Mouse (Mus musculus): ENCODE measurements at regions not wholly inside any gene's neighbourhood (a gene's known extent, or its start where the extent isn't known, plus 50 kb on each side); places are given as distances from the start of the nearest gene placed in this dataset.

DNA sequence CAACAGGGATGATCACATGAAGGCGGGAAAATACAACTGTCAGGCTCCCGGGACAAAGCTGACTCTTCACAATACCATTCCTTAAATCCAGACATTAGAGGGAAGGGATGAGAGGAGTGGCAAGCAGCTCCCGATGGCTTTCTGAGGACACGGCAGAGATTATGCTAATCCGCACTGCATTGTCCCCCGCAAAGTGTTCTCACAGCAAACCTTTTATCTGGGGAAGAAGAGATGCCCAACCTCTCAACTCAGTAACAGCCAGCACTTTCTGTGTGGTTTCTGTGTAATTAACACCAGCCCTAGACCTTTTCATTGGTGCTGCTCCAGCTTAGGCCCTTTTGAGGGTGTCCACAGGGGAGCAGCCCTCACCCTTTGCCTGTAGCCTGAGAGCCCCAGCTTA lies 137.9 kb downstream of the Barhl2 start:
- DNase-seq (ENCODE audit: low spot score): no peak

DNA sequence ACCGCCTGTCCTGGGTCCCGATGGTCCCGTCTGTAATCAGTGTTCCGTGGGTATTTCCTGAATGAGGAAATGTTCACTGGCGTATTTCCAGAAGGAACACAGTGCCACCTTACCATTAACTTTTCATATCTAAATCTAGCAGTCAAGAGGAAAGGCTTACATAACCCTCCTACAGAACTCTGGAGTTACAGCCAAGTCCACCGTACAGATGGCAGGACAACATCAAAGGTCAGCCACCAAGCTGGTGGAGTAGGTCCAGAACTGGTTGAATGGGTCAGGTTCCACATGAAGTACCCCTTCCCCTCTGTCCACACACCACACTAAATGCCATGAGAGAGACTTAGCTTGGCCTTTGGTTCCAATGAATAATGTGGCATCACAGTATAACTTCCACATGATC lies 139.7 kb downstream of the Barhl2 start:
- no peak for DNase-seq (ENCODE audit: low spot score)

DNA sequence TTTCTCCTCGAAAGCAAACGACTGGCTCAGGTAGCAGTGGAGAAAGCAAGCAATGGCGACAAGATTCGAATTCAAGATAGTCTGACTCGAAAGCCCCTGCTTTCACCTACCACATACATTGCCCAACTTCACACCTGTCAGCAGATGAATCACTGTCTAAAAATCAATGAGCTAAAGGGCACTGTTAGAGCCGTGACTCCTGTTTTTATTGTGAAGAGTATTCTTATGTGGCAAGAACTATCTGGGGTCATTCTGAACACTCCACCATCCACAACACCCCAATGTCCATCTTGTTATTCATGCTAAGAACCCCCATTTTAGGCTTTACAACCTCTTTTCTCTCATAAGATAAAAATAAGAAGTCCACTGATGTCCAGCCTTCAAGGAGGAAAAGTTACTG lies 144.1 kb downstream of the Barhl2 start:
- no peak for DNase-seq (ENCODE audit: low spot score)

DNA sequence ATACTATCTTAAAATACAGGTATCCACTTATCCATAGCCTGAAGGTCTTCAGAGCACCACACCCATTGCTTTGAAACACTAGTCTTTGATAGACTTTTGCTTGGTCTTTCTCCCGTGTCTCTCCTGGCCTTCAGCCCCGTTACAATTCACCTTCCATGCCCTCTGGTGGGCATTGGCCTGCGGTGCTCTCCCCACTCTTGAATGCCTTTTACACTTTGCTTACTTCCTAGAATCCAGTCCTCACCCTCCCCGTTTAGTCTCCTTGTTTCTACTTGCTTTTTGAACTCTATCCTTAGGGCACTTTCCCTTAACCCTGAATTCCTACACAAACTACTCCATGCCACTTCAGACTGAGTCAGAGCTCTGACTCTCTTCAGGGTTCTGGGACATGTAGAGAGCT lies 156.6 kb downstream of the Barhl2 start:
- DNase-seq (ENCODE audit: low spot score): no peak

DNA sequence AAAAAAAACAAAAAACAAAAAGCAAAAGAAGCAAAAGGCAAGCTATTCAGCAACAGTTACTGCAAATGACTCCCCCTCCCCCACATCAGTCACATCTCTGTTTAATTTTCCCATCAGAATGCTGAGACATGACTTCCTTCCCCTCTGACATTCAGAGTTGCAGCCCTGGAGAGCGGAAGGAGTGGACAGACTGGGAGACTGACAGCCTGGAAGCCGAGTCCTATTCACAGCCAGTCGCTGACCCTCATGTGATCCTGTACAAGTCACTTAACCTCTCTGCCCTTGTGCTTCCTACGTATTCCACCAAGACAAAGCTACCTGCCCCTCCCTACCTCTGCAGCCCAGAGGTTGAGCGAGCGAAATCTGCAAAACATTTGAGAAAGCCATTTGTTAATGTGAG lies 161.2 kb downstream of the Barhl2 start:
- no peak for DNase-seq (ENCODE audit: low spot score)

DNA sequence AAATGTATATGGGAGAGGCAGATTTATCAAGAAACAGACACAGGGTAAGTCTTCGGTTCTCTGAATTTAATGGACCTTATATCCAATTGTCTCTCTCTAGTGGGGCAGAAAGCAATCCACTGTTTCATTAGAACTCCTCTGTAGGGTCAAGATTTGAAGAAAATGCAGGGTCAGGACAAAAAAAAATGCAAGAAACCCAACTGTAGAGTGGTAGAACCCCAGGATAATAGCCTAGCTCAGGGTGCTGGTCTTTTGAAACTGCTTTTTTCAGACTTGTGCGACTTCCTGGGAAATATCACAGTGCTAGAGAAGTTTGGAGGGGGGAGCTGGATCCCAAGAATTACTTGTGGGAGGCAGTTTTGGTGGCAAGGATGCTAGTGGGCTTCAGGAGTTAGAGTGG lies 162.0 kb downstream of the Barhl2 start:
- no peak for DNase-seq (ENCODE audit: low spot score)

DNA sequence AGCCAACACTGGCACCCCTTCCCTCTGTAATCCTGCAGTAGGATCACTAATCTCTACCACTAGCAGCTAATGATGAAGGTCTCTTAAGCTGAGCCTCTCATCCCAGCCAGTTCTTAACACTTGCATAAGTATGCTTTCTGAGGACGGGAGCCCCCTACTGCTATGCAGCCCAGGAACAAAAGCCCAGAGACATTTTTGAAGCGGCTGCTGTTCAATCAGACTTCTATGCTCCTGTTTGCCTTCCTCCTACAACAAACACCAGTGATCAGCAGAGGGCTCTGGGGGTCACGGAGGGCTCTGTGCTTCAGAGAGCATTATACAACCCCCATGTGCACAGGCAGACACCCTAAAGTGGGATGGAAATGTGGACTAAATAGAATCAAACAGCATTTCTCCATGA lies 162.4 kb downstream of the Barhl2 start:
- no peak for DNase-seq (ENCODE audit: low spot score)

DNA sequence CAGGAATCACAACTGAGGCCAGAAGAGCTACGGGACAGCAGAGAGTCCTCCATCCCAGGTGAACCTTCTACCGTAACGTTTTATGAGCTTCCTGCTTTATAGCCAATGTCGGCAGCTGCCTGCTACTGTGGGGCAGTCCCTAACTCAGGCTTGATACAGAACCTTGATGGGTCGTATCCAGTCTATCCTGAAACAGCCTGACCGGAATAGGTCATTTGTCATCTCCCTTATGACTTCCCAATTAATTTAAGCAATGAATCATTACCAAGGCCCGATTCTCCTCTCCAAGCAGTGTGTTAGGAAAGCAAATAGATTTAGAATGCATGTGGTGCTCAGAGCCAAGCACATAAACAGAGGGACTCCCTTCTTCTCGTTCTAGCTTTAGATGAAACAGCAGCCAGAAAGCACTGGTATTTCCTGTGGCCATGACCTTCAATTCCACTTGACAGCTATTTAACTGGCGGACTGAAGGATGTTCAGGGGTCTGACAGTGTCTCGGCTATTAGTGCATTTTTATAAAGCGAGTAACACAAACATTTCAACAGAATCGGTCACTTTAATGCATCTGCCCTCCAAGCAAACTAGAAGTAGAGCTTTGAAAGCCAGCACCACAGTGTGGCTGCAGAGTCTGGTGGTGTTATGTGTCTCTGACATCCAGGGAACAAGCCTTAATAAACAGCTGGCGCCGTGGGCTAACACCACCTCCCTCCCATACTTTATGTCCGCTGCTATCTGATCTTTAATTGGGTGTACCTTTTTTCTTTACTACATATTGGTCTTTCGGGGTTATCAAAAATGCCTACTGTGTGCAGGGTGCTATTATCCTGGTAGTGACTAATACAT lies 165.4 kb downstream of the Barhl2 start:
- DNase-seq (ENCODE audit: low spot score): no peak

DNA sequence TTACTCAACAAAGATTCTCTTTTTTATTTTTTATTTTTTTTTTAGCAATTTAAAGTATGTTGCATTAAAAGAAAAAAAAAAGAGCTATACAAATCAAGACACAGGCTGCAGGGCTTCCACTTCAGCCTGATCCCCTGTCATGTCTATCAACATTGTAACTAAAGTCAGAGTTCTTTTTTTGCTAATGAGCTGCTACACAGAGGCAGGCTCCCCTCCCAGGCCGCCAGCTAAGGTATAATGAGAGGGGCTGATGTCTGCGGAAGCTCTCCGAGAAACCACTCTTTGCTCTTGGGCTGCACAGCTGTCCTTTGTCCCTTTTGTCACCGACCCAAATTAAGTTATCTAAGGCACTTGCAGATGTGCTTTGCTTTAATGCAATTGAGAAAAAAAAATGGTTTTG lies 172.8 kb downstream of the Barhl2 start:
- no peak for DNase-seq (ENCODE audit: low spot score)

DNA sequence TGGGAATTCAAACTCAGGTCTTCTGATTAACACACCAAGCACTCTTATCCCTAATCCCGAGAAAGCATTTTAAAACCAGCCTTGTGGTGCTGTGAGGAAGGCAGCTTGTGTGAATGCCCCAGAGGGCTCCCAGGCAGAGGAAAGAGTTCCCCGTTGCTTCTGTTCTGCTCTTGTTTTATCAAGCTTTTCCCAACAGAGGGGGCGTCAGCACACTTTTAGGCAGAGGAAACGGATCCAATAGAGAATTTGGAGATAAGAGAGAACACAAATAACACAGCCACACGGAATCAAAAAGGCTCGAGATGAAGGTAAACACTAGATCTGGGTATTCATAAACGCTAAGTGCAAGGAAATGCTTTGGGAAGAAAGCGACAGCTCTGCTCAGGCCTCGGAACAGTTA lies 173.2 kb downstream of the Barhl2 start:
- no peak for DNase-seq (ENCODE audit: low spot score)

DNA sequence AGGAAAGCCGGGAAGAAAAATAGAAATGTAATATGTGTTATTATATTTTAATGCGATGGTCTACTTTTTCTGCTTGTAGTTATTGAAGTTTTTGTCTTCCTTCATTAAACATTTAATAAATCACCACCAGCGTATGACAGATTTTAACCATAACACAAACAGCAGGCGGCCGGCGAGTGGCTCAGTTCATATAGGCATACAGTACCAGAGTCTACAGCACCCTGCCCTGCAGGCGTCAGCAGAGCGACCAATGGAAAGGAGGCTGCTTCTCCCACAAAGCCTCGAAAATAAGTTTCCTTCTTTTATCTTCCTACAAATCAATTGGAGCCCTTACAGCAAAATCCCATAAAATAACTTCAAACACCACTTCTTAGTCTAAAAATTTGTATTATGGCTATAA lies 175.3 kb downstream of the Barhl2 start:
- DNase-seq (ENCODE audit: low spot score): no peak

DNA sequence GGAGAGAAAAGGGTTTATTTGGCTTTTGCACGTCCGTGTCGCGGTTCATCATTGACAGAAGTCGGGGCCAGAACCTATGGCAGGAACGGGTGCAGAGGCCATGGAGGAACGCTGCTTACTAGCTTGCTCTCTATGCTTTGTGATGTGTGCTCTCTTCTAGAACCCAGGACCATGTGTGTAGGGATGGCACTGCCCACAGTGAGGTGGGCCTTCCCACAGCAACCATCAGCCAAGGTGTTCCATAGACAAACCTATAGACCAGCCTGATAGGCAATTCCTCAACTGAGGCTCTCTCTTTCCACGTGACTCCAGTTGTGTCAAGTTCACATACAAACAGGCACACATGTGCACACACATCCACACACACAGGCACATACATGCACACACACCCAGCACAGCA lies 180.2 kb downstream of the Barhl2 start:
- DNase-seq (ENCODE audit: low spot score): no peak

DNA sequence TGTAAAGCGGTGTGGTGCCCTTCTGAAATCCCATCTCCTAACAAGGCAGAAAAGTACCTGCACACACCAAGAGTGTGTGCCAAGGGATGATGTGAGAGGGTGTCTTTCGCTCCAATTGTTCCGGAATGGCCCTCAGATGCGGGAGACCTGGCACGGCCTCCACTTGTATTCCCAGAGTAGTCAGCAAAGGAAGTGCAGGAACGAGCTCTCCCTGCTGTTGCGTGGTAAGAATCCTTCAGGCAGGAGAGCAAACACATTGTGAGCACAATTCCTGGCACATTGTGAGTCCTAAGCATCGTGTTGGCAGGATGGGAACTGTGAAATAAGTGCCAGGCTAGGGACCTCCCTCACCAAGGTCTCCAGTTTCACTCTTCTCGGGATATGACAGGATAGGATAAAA lies 180.7 kb downstream of the Barhl2 start:
- DNase-seq (ENCODE audit: low spot score): no peak

DNA sequence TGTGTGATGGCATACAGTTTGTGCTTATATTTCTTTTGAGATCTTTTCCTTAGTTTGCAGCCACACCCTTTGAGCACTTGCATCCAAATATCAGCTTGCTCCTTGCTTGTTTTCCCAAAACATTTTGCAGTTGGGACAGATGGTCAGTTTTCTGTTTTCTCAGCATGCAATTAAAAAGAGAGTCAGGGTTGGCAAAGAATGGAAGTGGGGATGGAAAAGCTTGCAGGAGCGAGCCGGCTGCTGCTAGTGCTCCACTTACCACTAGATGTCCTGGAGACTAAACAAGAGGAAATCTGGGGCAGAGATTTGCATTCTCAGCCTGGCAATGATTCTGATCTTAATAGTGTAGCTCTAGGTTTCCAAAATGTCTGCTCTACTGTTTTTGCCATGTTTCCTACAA lies 181.8 kb downstream of the Barhl2 start:
- peak; percentile 22 for DNase-seq (ENCODE audit: low spot score)

DNA sequence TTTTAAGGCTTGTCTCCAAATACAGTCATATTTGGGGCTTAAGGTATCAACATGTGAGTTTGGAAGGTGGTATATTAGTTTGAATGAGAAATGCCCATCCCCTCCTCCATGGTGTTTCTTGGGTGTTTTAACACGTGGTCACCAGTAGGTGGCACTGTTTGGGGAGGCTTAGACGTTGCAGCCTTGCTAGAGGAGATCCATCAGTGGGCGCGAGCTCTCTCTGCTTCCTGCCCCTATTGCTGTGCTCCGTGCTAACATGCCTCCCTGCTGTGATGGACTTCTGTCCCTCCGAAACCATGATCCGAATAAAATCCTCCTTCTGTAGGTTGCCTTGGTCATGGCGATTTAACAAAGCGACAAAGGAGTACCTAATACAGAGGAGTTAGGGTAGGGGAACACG lies 183.3 kb downstream of the Barhl2 start:
- no peak for DNase-seq (ENCODE audit: low spot score)

DNA sequence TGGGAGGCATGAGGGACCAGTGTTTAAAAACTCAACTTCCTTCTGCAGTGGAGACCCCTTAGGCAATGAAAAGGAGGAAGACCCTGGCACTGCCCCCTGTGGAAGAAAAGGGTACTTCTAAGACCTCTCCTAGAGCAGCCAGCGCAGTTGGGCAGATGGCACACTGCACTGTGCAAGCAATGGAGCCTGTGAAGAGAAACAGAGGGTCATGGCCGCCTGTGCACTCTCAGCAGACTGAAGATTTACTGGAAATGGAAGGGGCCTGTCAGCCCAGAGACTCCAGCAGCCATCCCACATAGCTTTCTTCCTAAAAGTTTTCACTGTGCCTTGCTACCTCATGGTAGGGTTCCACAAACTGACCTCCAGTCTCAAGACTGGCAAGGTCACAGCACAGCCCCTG lies 193.4 kb downstream of the Barhl2 start:
- no peak for DNase-seq (ENCODE audit: low spot score)

DNA sequence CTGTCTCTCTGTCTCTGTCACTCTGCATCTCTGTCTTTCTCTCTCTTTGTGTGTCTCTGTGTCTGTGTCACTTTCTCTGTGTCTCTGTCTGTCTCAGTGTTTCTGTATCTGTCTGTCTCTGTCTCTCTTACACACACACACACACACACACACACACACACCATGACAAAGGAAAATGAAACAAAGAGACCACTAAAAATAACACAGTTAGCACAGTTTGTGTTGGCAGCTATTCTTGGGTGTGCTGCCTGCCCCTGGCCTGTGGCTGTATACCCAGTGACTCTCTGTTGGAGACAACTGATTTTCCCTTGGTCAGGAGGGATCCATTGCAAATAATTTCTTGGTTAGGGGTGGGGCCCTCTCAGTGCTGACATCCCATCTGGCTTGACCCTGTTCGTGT lies 200.8 kb downstream of the Barhl2 start:
- DNase-seq (ENCODE audit: low spot score): no peak

DNA sequence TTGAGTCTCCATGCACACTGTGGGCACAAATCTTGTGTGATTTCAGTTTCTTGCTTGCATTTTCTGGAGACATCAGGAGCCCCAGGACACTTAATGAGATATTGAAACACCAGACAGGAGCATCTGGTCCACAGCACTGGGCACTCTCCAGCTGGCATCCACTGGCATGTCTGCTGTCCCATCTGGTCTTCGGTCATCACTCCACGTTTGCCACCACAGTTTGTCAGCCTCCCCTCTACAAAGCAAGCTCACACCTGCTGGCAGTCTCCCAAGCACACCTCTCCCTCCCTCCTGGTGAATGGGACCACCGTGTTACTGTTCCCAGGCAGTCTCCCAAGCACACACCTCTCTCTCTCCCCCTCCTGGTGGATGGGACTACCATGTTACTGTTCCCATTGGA lies 228.8 kb downstream of the Barhl2 start:
- DNase-seq (ENCODE audit: low spot score): no peak

DNA sequence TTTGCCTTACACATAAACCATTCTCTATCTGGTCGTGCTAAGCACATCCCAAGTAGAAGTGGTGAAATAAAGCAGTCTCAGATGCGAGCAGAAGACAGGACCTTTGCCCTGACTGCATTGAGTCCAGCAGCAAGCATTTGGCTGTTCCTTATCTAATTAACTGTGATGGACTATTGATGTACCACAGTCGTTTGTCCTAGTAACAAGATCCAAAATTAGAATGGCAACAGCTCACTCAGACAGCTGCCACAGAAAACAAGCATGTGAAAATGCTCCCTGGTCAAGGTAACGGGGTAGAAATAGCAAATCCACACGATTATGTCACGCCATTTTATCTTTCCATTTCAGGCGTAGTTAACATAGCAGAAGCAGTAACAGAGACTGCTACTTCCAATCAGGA lies 233.8 kb downstream of the Barhl2 start:
- no peak for DNase-seq (ENCODE audit: low spot score)

DNA sequence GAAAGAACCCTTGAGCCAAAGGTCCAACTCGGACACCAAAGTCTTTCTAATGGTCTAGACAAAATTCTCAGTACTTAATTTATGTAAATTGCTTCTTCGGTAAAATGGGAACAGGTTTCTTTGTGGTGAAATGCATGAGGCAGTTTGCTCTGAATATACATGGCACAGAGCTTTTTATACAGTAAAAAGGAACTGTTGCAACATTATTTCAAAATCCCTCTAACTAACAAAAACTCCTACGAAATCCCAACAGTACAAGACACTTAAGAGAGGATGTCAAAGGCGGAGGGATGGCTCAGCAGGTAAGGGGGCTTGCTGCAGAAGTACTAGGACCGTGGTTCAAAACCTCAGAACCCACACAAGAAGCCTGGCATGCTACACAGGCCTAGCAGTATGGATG lies 248.4 kb downstream of the Barhl2 start:
- DNase-seq (ENCODE audit: low spot score): no peak

DNA sequence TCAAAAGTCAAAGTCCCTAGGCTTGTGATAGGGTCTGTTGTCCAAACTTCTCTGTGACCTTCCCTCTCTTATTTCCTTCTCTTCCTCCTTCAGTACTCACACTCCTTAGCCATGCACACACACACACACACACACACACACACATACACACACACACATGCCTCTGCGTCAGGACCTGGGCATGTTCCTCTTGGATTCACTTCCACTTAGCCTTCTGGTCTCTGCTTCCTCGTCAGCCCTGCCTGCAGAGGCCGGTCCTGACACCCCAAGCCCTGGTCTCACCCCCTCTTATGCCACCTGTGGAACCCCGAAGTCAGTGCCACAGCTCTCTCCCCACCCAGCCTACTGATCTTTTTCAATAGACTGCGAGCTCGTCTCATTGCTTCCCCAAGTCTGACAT lies 250.3 kb downstream of the Barhl2 start:
- no peak for DNase-seq (ENCODE audit: low spot score)

DNA sequence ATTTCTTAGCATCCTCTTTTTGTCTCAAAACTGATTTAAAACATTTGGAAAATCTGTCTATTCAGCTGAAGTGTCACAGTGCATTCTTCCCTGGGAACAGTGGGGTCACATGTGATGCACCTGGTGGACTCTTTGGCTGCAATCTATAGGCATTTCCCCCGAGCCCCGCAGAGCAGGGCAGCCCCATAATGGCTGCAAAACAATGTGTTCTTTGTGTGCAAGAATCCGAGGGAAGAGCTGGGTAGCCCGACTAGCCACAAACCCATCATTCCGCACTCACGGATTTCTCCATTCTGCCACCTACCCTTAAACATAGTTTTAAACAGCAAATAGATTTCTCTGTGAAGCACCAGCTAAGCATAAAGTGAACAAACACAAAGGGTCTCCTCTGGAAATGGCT lies 252.2 kb downstream of the Barhl2 start:
- no peak for DNase-seq (ENCODE audit: low spot score)

DNA sequence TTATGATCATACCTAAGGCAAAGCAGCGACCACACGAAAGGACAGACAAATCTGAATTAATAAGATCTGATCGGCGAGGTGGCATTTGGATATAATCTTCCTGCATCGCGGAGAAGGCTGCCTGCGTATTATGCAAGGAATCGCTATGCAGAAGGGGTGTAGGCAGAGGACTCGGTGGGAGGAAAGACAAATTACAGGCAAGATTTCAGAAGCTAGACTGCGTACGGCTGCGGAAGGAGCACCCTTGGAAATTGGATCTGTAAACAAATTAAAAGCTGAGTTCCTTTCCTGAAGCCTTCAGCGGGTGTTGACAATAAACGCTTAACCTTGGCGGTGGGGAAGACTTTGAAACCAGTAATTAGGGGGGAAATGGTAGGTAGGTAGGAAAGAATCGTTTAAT lies 257.3 kb downstream of the Barhl2 start:
- DNase-seq (ENCODE audit: low spot score): peak; percentile 32

DNA sequence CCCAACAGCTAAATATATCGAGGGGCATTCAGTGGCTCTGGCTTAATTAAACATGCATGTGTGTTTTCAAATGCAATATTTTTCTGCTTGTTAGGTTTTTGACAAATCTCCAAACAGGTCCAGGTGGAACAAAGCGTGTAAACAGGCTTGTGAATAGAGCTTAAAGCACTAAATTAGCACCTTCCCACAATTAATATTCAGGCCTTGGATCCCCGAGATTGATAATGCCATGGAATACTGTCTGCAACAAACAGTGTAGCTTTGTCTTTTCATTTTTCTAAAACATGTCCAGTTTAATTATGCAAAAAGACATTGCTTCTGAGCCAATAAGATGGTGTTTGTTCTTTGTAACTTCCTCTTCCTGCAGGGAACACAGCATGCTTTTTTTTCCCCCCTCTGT lies 258.9 kb downstream of the Barhl2 start:
- no peak for DNase-seq (ENCODE audit: low spot score)

DNA sequence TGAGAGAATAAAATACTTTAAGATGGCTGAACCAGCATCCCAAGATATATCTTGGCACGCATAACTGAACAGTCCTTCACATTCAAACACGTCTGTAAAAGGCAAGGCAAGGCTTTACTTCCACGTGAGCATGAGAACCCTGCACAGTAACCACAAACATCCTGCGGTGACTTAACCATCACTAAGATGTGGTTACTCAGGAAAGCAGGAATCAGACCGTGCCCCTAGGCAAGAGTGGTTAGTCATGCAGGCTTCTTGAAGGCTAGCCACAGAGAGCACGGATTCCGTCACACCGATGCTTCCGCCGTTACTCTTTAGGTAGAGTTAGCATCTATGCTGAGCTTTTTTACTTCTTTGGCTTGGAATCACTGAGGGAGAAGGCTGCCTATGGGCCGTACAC lies 266.8 kb downstream of the Barhl2 start:
- no peak for DNase-seq (ENCODE audit: low spot score)

All from layer of hippocampus, adult 11-12 months (tissue).